Mouse (Mus musculus): ENCODE measurements around the gene Psg25.
A peak's percentile ranks its signal among the peaks of the same experiment; 100 is the strongest.
"Not testable (repeated sequence)": the region's sequence is repeated elsewhere in the genome, so short reads cannot be mapped to it uniquely, and the experiment has no call there.

Gene Psg25

GRCm38 (mm10) chr7:18532169-18532568, at the start of gene Psg25:
Gene Psg25 (minus strand): TSS chr7:18532269.
- DNase-seq (ENCODE audit: low spot score), result no peak

DNA sequence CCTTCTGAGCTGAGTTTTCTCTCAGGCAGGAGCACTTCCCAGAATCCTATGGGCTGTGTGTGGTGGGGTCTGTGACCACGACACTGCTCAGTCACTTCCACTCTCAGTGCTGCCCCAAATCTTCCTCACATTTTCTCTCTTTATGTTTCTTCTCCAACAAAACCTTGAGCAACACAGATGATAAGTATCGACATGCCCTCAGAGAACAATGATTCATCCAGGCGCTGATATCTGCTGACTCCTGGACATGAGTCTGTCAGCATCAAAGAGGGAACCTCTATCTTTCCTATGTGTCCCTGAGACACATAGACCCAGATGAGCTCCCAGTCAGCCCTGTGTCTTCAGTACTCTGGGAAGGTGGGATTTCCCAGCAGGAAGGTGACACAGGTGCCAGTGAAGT, 35.1 kb upstream of the Psg25 start, which contains the start of gene Psg27:
Psg27 (minus strand) TSS at position 101 of the 400 bp plus-strand sequence.
- no peak for DNase-seq (ENCODE audit: low spot score)

DNA sequence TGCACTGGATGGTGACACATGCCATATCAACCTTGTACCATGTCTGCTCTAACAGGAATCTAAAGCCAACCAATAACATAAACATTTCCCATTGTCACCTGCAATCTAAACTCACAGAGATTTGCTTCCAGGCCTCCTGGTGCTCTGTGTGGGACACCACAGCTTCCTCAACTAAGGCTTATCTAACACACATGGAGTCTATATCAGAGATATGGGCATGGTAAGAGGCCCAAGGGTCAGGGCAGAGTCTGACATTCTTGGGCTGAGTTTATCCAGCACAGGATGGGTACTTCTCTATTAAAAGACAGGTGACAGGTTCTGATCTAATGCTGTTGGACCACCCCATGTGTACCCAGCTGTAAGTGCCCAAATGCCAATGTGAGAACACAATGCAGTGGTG, 27.8 kb upstream of the Psg25 start:
- no peak for DNase-seq (ENCODE audit: low spot score)

GRCm38 (mm10) chr7:18555751-18556150, 23.7 kb upstream of the Psg25 start:
- DNase-seq (ENCODE audit: low spot score), result not testable (repeated sequence)

DNA sequence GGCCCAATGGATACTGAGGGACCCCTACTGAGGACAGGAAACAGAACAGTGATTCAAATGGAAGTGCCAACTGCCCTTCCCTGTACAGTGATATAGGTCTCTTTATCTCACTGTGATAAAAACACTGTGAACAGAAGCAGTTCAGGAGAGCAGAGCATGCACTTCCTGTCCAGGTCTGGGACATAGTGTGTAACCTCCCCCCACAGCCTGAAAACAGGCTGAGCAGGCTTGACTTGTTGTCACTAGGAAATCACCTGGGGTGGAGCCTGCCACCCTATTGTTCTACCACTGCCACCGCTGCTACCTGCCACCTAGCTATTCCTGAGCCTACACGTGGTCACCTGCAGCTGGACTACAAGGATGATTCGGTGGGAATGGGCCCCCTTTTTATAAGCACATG, 1.4 kb upstream of the Psg25 start:
- DNase-seq (ENCODE audit: low spot score), result no peak

- no peak for DNase-seq (ENCODE audit: low spot score)
These were observed 7.4 kb downstream of the Psg25 start for GRCm38 (mm10) chr7:18524668-18525067.

DNA sequence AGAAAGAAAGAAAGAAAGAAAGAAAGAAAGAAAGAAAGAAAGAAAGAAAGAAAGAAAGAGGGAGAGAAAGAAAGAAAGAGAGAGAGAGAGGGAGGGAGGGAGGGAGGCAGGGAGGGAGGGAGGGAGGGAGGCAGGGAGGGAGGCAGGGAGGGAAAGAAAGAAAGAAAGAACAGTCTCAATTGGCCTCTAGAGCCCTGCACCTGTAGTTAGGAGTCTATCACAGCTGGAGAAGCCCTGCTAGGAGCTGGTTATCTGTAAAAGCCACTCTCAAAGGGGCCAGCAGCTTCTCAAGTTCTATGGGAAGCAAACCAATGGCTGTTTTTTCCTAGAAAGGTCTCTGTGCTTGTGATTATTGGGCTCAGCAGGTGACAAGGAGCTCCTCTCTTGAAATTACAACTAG, 19.2 kb downstream of the Psg25 start:
- not testable (repeated sequence) for DNase-seq (ENCODE audit: low spot score)

DNA sequence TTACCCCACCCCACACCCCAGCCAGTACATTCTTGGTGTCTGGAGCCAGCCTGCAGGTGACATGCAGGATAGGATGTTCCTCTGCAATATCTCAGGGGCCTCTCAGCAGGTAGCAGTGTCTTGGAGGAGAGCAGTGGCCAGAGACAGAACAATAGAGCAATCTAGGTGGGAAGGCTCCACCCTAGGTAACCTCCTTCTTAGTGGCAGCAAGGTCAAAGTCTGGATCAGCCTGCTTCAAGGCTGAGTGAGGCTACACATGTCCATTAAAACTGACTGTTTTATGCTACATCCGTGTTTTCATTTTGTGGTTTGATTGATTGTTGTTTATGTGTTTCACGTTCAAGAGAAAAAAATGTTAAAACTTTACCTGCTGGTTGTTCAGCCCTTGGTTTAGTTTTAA, 19.7 kb downstream of the Psg25 start:
- DNase-seq (ENCODE audit: low spot score), result not testable (repeated sequence)

DNA sequence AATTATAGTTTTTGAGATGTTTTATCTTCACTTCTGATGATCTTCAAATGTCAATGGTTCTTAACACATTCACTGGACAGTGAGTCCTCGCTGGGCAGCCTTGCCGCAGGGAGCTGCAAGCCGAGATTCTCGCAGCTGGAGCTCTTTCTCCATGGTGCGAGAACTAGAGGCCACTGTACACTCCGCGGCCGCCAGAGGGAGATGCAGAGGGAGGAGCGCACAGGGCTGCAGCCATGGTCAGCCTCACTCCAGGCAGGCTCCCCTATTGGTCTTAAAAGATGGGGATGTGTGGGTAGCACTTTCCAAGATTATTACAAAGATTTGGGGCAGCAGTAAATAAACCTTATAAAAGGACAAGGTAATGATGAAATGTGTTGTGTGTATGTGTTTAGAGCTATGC, 20.6 kb downstream of the Psg25 start:
- DNase-seq (ENCODE audit: low spot score), result peak; percentile 51

GRCm38 (mm10) chr7:18484077-18484476, 48.0 kb downstream of the Psg25 start, which contains the start of gene Psg26:
Gene Psg26 (minus strand): TSS chr7:18484177.
- DNase-seq (ENCODE audit: low spot score), result no peak
